Mouse (Mus musculus) spleen, adult 12 weeks (tissue): Measurements from ENCODE around the gene H2afb2.

Experiments
- DNase-seq: peaks from one replicate; pipeline ENCODE4 v3.0.0; 2022; ENCODE audit warnings: low spot score

H2afb2 gene

GRCm38 (mm10) chrX:116680878-116681277 lies at the start of gene H2afb2:
H2afb2 (plus strand) TSS chrX:116681178.
- no peak for DNase-seq
